Mouse (Mus musculus) brain, adult 2 months (tissue): Measurements from ENCODE around the gene Neurl2.

ENCODE experiments used
- DNase-seq: peaks from one replicate; pipeline ENCODE4 v3.0.0; 2011; ENCODE audit warnings: low read depth, low spot score

Gene Neurl2

DNA sequence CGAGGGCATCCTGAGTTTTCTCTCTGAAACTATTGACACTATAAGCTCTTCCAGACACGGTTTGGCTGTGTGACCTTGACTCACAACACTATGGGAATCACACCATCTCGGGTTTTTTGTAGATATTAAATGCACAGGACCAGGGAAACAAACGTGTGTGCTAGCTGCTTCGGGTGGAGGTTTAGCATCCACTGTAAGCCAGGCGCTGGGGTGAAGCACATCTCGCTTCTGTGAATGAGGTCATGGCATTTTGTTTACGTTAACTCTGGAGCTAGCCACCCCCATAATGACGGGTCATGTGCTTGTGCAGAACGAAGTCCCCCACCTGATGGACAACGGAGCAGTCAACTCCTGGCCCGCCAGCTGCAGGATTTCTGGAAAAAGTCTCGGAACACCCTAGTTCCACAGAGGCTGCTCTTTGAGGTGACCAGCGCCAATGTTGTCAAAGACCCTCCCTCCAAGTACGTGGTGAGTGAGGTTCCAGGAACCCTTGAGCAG is 46.8 kb downstream of the Neurl2 start:
- DNase-seq: peak; percentile 67

DNA sequence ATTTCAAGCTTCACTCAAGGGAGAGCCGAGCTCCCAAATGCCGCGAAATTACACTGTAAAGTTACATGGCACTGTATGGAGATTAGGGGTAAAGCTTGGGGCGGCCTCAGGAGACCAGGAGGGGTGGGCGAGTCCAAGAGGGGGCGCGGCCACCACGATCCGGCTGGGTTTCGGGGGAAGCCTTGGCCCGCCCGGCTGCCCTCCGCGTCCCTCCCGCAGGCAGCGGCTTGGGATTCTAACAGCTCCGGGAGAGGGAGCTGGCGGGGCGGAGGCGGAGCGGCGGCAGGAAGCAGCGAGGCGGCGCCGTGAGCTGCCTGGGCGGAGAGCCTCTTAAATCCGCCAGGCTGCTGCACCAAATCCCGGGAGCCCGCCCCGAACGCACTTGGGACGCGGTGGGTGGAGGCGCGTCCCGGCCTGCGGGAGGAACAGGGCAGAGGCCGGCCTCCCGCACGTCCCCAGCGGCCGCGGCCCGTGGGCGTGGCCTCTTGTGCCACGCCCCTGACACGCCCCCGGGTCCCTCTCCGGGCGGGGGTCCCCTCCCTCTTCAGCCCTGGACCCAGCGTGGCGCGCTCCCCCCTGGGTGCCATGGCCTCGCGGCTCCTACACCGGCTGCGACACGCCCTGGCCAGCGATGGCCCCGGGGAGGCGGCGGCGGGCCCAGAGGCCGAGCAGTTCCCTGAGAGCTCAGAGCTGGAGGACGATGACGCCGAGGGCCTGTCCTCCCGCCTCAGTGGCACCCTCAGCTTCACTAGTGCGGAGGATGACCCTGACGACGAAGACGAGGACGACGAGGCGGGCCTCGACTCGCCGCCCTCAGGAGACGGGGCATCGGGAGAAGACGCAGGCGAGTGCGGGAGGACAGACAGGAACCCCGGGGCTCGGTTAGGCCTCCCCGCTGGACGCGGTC is 47.5 kb downstream of the Neurl2 start, which contains the start of gene Snx21:
Gene Snx21, plus strand, starts transcription at position 343 of the 907 bp plus-strand sequence.
- peak; percentile 97 for DNase-seq

GRCm38 (mm10) chr2:164784869-164785420 is 48.3 kb downstream of the Neurl2 start:
- DNase-seq: peak; percentile 34

- no peak for DNase-seq
Measured at GRCm38 (mm10) chr2:164783926-164784581, 49.2 kb downstream of the Neurl2 start.

GRCm38 (mm10) chr2:164781876-164782275 is 51.4 kb downstream of the Neurl2 start:
- no peak for DNase-seq
